Mouse (Mus musculus): Measurements from ENCODE around the gene Pycard.
A peak's percentile ranks its signal among the peaks of the same experiment; 100 is the strongest.
"Not testable (repeated sequence)": the region's sequence is repeated elsewhere in the genome, so short reads cannot be mapped to it uniquely, and the experiment has no call there.

Pycard gene

GRCm38 (mm10) chr7:127993341-127993977, at the start of gene Pycard:
Gene Pycard (minus strand): TSS chr7:127993867.
- DNase-seq = peak; percentile 78 to 87

GRCm38 (mm10) chr7:128042161-128042820, 48.6 kb upstream of the Pycard start:
- peak in 1 of 2 experiments; percentile 38 for DNase-seq

GRCm38 (mm10) chr7:128033616-128034015, 39.9 kb upstream of the Pycard start:
- DNase-seq = no peak

- no peak for DNase-seq
Observed at GRCm38 (mm10) chr7:128032989-128033293, 39.3 kb upstream of the Pycard start.

- no peak for DNase-seq
Observed at GRCm38 (mm10) chr7:128032290-128032988, 38.8 kb upstream of the Pycard start.

- DNase-seq = no peak
Observed at GRCm38 (mm10) chr7:128031403-128031976, 37.8 kb upstream of the Pycard start.

- DNase-seq = no peak
Observed at GRCm38 (mm10) chr7:128025381-128025780, 31.7 kb upstream of the Pycard start.

- no peak for DNase-seq
Observed at GRCm38 (mm10) chr7:128024932-128025331, 31.3 kb upstream of the Pycard start.

GRCm38 (mm10) chr7:128024364-128024763, 30.7 kb upstream of the Pycard start:
- DNase-seq = no peak

GRCm38 (mm10) chr7:128023565-128023964, 29.9 kb upstream of the Pycard start:
- DNase-seq = no peak

GRCm38 (mm10) chr7:128022974-128023373, 29.3 kb upstream of the Pycard start:
- no peak for DNase-seq

GRCm38 (mm10) chr7:128019187-128019586, 25.5 kb upstream of the Pycard start:
- DNase-seq = no peak

- DNase-seq = no peak
Observed at GRCm38 (mm10) chr7:128018275-128018674, 24.6 kb upstream of the Pycard start.

GRCm38 (mm10) chr7:128016650-128017049, 23.0 kb upstream of the Pycard start:
- no peak for DNase-seq

GRCm38 (mm10) chr7:128016134-128016533, 22.5 kb upstream of the Pycard start:
- DNase-seq = not testable (repeated sequence)

- peak in 1 of 2 experiments; percentile 42 for DNase-seq
Observed at GRCm38 (mm10) chr7:128013116-128013515, 19.4 kb upstream of the Pycard start.

GRCm38 (mm10) chr7:128012136-128012780, 18.6 kb upstream of the Pycard start:
- DNase-seq = peak; percentile 56 to 66

- DNase-seq = peak in 1 of 2 experiments; percentile 35
Observed at GRCm38 (mm10) chr7:128009715-128010340, 16.2 kb upstream of the Pycard start.

- no peak for DNase-seq
Observed at GRCm38 (mm10) chr7:128006193-128006592, 12.5 kb upstream of the Pycard start.

GRCm38 (mm10) chr7:128004487-128005362, 11.1 kb upstream of the Pycard start:
- peak; percentile 52 to 71 for DNase-seq

GRCm38 (mm10) chr7:128004150-128004486, 10.5 kb upstream of the Pycard start:
- DNase-seq = no peak

GRCm38 (mm10) chr7:128003688-128004087, 10.0 kb upstream of the Pycard start, which contains the start of gene Trim72:
Gene Trim72 (plus strand): TSS chr7:128003949.
- DNase-seq = no peak
